Mouse (Mus musculus): ENCODE results near the gene Otop3.

DNA sequence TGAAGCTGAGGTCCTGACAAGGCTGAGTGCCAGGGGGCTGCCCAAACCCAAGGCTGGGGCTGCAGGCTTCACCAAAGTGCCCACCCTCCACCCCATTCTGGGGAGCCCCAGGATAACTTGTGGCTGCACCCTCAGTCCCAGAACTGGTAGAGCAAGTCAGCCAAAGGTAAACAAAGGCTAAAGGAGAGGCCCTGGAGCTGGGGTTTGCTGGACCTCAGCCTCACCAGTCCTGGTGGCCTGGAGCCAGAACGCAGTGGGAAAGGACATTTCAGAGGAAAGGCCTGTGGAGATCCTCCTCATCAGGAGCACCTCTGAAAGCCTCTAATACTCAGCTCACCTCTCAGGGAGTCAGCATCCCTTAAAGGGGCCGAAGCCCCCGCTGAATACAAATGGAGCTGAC lies 29.6 kb downstream of the Otop3 start:
- no peak for TF ChIP-seq POLR2A (IDR thresholded peaks at IDR 0.05; ENCODE audit: insufficient read depth, low read depth, low read length)
- no peak for TF ChIP-seq EP300 (IDR thresholded peaks at IDR 0.05; ENCODE audit: insufficient read depth, low read depth, low read length)
